Mouse (Mus musculus) lung, postnatal 4 days (tissue): ENCODE data around the gene Flt3.
A peak's percentile ranks its signal among the peaks of the same experiment; 100 is the strongest.

ENCODE experiments used
- DNase-seq, 2 experiments: peaks; one replicate each; pipeline ENCODE4 v3.0.0; 2021

Gene Flt3

GRCm38 (mm10) chr5:147399843-147400504 is at the start of gene Flt3:
TSS of gene Flt3 (minus strand) at chr5:147400489.
- DNase-seq = peak; percentile 31 to 46

DNA sequence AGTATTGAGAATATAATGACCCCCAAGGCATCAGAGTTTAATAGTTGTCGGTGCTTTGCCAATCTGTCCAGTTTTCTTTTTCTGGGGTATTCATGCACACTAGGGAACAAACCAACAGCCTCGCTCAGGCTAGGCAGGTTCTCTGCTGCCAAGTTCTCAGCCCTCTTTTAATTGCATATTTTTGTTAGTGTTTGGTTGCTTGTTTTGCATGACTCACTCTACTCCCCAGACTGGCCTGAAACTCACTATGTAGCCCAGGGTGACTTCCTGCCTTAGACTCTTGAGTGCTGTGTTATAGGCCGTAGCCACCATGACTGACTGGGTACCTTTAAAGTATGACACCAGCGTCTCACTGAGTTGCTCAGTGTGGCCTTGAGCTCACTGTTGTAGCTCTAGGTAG is 48.6 kb upstream of the Flt3 start:
- DNase-seq = no peak

DNA sequence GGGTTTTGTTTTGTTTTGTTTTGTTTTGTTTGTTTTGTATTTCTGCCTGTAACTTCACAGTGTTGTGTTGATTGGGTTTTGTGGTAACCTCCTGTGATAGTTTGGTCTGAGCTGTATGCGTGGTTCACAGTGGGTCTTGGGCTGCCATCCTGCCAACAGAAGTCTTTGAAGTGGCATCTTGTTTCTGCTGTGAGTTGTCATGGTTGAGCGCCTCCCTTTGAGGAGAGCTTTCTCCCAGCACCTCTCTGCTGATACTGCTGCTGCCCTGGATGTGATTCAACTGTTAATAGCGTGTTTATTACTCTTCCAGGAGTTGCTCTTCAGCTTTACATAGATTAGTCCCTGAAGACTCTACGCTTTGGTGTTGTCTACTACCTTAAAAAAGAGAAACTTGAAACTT is 48.2 kb upstream of the Flt3 start:
- no peak for DNase-seq

DNA sequence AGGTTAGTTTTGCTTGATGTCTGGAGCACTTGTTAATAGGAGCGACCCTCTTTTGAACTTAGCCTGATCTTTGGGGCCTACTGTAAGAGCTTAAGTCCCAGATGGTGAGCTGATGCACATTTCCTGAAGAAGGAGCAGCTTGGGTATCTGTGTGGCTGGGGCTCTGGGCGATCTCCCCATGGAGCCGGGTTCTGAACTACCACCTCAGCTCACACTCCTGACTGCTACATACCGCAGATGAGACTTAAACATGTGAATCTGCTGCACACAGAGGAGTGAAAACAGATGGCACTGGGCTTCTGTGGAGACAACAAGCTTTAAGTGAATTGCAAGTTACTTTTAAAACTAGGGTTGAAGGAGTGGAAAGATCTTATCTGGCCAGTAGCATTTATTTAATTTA is 45.0 kb upstream of the Flt3 start:
- no peak for DNase-seq

DNA sequence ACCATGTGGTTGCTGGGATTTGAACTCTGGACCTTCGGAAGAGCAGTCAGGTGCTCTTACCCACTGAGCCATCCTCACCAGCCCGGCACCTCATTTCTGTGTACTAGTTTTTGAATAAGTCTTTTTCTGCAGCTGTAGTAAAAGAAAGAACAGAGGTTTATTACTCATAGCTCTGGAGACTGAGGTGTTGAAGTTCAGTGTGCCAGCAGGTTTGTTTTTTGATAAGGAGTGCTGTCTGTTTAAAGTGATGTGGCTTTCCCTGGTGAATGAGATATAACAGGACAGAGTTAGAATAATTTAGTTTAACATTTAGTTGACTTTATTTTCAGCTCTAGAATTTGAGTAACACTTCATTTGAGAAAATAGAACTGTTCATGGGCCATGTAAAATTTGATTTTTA is 44.5 kb upstream of the Flt3 start:
- DNase-seq = no peak

- DNase-seq = no peak
Measured at GRCm38 (mm10) chr5:147444298-147444697, 44.0 kb upstream of the Flt3 start.

DNA sequence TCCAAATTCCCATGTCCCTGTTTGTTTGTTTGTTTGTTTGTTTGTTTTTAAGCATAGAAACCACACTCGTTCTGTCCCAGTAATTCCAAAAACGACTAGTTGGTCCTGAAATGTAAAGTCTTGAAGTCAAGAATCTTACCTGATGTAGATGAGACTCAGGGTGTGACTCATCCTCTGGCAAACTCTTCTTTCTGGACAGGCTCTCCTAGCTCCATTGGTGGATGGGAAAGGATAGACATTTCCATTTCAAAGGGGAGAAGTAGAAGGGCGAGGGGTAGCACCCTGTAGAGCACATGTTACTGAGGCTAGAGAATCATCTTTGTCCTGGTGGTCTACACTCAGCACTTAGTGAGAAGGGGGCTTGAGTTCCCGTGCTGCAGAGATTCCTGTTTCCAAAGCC is 42.5 kb upstream of the Flt3 start:
- DNase-seq = no peak

- DNase-seq = no peak
Measured at GRCm38 (mm10) chr5:147441979-147442378, 41.7 kb upstream of the Flt3 start.

DNA sequence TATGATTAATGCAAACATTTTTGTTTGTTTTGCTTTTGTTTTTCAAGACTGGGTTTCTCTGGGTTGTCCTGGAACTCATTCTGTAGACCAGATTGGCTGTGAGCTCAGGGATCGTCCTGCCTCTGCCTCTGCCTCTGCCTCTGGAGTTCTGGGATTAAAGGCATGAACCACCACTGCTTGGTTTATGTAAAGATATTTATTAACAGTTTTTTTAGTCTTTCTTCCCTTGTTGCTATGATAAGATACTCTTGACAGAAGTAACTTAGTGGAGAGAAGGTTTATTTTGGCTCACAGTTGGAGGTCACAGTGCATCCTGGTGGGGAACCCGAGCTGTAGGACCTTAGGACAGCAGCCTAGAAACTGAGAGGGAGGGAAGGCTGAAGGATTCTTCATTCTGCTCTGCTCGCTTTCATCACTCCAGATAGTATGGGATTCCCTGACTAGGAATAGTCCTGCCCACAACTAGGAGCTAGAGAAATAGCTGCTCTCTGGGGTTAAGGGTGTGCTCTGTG is 40.8 kb upstream of the Flt3 start:
- no peak for DNase-seq

DNA sequence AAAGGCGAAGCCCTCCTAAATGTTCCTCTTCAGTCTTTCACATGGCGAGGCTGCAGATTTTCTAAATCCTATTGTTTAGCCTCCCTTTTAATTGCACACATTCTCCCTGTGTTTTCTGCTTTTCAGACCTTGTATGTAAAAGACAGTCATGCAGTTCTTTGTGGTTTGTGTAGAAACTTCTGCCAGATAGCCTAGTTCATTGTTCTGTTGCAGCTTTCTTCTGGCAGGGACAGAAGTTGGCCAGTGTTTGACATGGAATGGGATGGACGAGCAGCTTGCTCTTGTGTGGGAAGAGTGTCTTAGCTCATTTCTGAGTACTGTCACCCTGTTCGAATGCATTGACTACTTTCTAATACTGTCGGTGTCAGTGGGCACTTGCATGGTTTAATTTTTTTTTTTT is 36.2 kb upstream of the Flt3 start:
- DNase-seq = no peak

- DNase-seq = no peak
Measured at GRCm38 (mm10) chr5:147435751-147436150, 35.5 kb upstream of the Flt3 start.

DNA sequence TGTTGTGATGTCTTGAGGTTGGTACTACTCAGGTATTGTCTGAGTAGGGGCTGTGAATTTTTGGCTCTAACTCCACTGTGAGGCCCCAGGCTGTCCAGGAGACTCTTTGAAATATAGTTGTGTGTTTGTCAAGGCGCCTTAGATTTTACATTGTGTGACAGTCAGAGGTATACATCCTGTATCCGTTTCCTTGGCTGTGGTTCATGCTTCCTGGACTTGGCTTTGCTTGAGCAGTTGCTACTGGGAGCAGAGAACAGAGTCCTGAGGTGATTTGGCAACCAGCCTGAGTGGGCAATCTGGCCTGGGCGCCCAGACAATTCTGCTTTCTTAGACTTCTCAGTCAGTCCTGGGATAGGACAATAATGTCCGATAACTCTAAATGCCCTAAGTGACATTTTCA is 34.9 kb upstream of the Flt3 start:
- DNase-seq = peak; percentile 71 to 80

DNA sequence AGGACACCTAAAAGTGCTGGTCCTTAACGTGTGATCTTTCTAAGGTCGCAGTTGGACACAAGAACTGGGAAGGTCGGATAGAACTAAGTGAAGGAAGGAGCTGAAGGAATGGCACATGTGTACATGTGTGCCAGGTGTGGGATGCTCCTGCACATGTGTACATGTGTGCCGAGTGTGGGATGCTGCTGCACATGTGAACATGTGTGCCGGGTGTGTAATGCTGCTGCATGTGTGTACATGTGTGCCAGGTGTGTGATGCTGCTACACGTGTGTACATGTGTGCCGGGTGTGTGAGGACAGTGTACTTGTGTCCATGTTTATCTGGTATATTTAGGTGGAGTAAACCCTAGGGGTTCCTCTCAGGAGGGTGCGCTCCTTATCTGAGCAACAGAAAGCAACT is 32.6 kb upstream of the Flt3 start:
- DNase-seq = no peak

DNA sequence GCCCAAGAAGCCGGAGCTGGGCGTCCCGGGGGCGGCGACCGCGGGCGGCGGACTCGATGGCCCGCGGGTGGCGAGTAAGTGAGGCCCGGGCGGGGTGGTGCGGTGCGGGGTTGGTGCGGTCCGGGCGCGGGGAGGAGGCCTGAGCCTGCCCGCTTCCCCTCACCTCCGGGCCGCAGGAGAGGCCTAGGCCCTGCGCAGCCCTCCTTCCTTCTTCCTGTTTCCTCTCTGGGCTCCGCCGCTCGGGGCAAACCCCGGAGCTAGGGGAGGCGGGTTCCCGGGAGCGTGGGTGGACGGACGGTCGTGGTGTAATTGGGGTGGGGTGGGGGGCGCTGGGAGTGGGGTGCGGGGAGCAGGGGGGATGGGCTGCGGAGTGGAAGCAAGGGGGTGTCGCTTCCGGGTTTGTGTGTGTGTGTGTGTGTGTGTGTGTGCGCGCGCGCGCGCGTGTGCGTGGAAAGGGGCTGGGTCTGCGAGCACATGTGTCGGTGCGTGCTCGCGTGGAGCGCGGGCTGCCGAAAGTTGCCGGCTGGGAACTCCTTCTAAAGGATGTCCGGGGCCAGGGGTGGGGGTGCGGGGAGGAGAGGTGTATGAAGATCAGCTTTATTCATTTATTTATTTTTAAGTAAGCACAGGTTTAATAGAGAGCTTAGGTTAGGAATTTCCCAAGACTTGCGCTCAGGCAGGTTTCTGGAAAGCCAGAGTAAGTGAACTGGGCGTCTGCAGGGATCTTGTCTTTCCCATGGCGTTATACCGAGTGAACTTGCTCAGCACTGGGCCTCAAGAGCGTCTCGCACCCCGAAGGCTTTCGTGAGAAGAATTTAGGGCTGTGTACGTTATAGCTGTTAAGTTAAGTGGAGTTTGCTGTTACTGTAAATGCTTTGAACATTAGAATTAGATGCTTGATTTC is 30.9 kb upstream of the Flt3 start:
- DNase-seq = peak; percentile 81 to 83

DNA sequence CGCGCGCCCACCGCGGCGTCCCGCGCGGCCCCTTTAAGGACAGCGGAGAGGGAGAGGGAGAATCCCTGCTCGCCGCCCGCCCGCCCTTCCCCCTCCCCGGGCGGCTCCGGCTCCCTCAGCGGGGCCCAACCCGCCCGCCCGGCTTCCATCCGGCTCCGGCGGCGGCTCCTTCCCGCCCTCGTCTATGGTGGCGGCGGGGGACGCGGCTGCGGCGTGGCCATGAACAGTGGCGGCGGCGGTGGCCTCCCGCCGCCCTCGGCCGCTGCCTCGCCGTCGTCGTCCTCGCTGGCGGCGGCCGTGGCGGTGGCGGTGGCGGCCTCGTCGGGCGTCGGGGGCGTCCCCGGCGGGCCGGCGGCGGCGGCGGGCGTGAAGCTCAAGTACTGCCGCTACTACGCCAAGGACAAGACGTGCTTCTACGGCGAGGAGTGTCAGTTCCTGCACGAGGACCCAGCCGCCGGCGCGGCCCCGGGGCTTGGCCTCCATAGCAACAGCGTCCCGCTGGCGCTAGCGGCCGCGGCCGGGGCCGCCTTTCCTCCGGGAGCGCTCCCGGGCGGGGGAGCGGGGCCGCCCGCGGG is 30.2 kb upstream of the Flt3 start:
- peak; percentile 59 to 68 for DNase-seq

DNA sequence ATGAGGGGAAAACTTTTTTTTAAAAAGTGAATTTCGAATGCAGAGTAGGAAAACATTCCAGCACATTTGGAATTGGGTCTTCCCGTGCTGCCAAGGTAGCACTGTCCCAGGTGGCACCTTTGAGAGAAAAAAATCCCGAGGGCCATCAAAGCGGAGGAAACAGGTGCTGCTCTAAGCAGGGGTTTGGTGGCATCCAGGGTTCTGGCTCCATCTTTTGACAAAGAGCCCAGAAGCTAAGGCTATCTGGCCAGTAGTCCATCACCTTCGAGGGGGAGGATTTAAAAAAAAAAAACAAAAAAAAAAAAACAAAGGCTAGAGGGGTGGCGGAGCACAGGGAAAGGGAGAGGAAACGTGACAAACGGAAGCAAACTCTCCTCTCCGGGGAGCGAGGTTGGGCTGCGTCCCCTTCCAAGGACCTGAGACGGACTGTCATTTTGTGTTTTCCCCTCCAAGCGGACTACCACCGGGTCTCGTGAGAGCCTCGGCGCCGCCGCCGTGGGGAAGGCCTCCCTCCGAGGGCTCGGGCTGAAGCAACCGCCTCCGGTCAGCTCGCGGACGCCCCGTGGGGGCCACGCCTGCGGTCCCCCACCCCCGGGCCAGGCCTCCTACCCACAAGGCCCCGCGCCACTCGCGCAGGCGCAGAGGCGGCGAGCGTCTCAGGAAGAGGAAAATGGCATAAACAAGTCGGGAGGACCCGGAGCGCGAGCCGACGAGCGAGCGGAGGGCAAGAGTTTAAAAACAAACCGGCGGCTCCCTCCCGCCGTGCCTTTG is 29.4 kb upstream of the Flt3 start, which contains the start of gene Pan3:
Pan3 (plus strand) TSS at position 627 of the 771 bp plus-strand sequence.
- DNase-seq = peak; percentile 96 to 98

DNA sequence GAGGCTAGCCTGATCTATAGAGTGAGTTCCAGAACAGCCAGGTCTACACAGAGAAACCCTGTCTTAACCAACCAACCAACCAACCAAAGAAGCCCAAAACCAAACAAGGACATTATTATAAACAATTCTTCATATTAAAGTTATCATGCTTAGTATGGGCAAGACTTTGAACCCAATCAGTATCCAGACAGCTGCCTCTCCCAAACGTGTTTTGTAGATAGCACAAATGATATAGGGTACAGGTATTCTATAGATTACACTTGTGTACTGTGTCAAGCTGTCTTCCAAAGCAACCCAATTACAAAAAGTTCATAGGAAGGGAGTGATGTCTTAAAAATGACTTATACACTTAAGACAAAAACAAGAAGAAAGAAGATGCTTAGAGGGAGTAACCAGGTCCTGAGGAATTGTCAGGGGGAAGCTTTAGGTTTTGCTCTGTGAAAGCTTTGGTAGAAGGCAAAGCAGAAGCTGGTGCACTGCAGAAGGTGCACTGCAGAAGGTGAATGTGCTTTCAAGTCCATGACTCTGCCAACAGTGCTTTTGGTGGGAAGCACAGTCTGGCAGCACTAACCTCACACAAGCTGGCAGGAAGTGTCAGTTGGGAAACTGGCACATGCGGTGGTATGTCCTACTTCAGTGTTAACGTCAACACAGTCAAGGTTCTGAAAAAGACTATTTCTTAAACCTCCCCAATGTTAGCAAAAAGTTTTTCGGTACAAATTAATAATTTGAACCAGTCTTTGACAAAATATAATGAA is 25.9 kb upstream of the Flt3 start:
- no peak for DNase-seq

DNA sequence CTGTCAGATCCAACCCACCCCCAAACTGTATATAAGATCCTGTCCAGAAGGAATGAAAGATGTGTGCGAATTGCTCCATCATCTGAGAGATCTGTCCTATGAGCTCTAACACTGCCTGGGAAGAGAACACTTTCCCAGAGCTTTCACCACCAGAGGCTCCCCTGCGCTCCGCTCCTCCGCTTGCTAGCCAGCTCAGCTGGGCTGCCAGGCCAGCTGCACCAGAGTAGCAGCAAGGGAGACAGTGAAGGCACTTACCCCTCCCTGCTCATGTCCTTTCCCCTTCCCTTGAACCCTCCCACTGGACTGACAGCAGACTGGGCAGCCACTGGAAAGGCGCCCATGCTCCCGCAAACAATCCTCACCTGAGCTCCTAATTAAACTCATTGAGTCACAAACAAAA is 23.3 kb upstream of the Flt3 start:
- no peak for DNase-seq

DNA sequence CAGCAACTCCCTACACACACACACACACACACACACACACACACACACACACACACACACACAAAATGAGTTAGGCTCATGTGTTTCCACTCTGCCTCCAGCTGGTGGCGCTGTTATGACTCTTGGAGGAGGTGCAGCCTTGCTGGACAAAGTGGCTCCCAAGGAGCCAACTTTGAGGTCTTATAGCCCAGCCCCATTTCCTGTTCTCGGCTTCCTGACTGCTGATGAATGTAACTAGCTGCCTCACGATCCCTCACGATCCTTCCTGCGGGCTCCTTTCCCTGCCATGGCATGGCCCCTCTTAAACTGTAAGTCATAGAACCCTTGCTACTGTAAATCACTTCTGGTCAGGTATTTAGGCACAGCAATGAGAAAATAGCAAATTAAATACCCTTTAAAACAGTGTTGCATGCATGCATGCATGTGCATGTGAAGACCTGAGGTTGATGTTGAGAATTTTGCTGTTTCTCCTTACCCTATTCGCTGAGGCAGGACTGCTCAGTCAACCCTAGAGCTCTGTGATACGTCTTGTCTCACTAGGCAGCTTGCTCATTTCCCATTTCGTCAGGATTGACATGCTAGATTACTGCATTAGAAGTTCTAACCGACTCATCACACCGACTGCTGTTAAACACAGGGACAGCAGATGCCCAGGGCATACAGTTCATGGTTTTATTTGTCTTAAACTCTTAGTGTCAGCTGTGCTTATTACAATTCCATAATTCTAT is 18.3 kb upstream of the Flt3 start:
- DNase-seq = peak; percentile 59 to 68

DNA sequence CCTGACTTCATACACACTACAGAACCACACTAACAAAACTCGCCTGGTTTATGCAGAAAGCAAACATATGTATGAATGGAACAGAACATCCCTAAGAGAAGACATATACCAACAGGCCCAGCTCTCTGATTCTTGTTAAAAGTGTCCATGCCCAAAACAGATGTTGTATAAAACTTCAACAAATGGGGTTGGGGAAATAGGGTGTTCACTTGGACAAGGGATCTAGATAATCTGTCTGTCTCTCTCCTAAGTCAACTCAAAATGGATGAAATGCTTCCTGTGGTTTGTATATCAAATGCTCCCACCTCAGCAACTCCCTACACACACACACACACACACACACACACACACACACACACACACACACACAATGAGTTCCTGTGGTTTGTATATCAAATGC is 17.7 kb upstream of the Flt3 start:
- DNase-seq = no peak

DNA sequence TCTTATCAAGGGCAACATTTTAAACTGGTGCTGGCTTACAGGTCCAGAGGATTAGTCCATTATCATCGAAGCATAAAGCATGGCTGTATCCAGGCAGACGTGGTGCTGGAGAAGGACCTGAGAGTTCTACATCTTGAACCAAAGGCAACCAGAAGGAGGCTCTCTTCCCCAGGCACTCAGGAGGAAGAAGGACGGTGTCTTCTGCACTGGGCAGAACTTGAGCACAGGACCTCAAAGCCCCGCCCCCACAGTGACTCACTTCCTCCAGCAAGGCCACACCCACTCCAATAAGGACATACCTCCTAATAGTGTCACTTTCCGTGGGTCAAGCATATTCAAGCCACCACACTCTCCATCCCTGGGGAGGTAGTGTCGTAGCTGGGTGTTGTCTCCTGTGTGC is 10.3 kb upstream of the Flt3 start:
- peak in 1 of 2 experiments; percentile 25 for DNase-seq
